Mouse (Mus musculus) stomach, adult 2 months (tissue): ENCODE measurements around the gene 1700049E17Rik2. TPM values are rescaled to one million over a fixed set of nuclear protein-coding genes. Genes with fewer than 3 reads are reported as not detected.

ENCODE experiments used
- polyA plus RNA-seq: library from polyadenylated mRNA; depleted of rRNA; stranded (reverse); fragments of >200 nt; gene quantifications from 2 replicates; pipeline ENCODE4 v1.2.3, GENCODE M21; 2012; rRNA removed

The 1700049E17Rik2 gene
- polyA plus RNA-seq = not detected in 2 replicates

GRCm38 (mm10) chr14:41572911-41573310 is at the start of gene 1700049E17Rik2:
Gene 1700049E17Rik2, plus strand, starts transcription at chr14:41573211.

GRCm38 (mm10) chr14:41555483-41555882 is 17.5 kb upstream of the 1700049E17Rik2 start, which contains the start of gene Gm7970:
Gene Gm7970, minus strand, starts transcription at chr14:41555583.

GRCm38 (mm10) chr14:41624512-41624911 is 51.5 kb downstream of the 1700049E17Rik2 start, which contains the start of gene Gm3072:
Gene Gm3072, minus strand, starts transcription at chr14:41624612.

Other genes starting within 250 kb of the 1700049E17Rik2 start
- not detected in 2 replicates for gene Gm5798, start 224.6 kb upstream of the 1700049E17Rik2 start, polyA plus RNA-seq
- gene Gm7945, start 186.8 kb upstream of the 1700049E17Rik2 start, polyA plus RNA-seq = not detected in 2 replicates
- gene Gm6482, start 164.9 kb upstream of the 1700049E17Rik2 start, polyA plus RNA-seq = not detected in 2 replicates
- gene Gm7954, start 119.7 kb upstream of the 1700049E17Rik2 start, polyA plus RNA-seq = not detected in 2 replicates
- gene Gm3486, start 83.7 kb upstream of the 1700049E17Rik2 start, polyA plus RNA-seq = not detected in 2 replicates
- gene Gm7970, start 17.6 kb upstream of the 1700049E17Rik2 start, polyA plus RNA-seq = not detected in 2 replicates
- not detected in 2 replicates for gene Gm3072, start 51.4 kb downstream of the 1700049E17Rik2 start, polyA plus RNA-seq
- not detected in 2 replicates for gene Gm3676, start 73.3 kb downstream of the 1700049E17Rik2 start, polyA plus RNA-seq
- gene Gm8068, start 128.7 kb downstream of the 1700049E17Rik2 start, polyA plus RNA-seq = not detected in 2 replicates
- gene Gm7929, start 177.4 kb downstream of the 1700049E17Rik2 start, polyA plus RNA-seq = not detected in 2 replicates
- gene Gm47189, start 199.2 kb downstream of the 1700049E17Rik2 start, polyA plus RNA-seq = not detected in 2 replicates